1 mouse cellular context compared by ENCODE assay signal in genomic region chr11:119933142-119933541, GRCm38 (mm10).
TF ChIP-seq lines count a peak whose summit lies in the region.

No protein-coding gene starts in this region.

TF ChIP-seq in CH12.LX, 34 proteins besides CTCF, POLR2A, EP300 and RAD21 (continued from another document):
- TF ChIP-seq JUN (IDR thresholded peaks at IDR 0.05; ENCODE audit: insufficient read depth, low read depth, low read length) (no peak), KAT2A (IDR thresholded peaks at IDR 0.05; ENCODE audit: insufficient replicate concordance, low read length) (no peak), ZKSCAN1 (IDR thresholded peaks at IDR 0.05; ENCODE audit: borderline replicate concordance, low read depth, low read length) (no peak), BHLHE40 (IDR thresholded peaks at IDR 0.05; ENCODE audit: low read depth, low read length) (peak; percentile 31; the same call in 1 of the 2 replicates), JUND (conservative IDR thresholded peaks at IDR 0.05; ENCODE audit: low read depth, low read length) (no peak), MAFK (IDR thresholded peaks at IDR 0.05; ENCODE audit: insufficient replicate concordance, low read length) (0 out of 2 replicates have a peak, but pooled peaks have one; percentile 9), TBP (conservative IDR thresholded peaks at IDR 0.05; ENCODE audit: low read depth, low read length) (no peak), NRF1 (IDR thresholded peaks at IDR 0.05; ENCODE audit: low read depth, low read length) (0 out of 2 replicates have a peak, but pooled peaks have one; percentile 3), GABPA (IDR thresholded peaks at IDR 0.05; ENCODE audit: insufficient replicate concordance, low read depth, low read length) (no peak), ETS1 (conservative IDR thresholded peaks at IDR 0.05; ENCODE audit: low read depth, low read length) (peak; percentile 74), SIN3A (IDR thresholded peaks at IDR 0.05; ENCODE audit: low read length) (no peak), MXI1 (IDR thresholded peaks at IDR 0.05; ENCODE audit: low read depth, low read length) (no peak), POLR2AphosphoS2 (IDR thresholded peaks at IDR 0.05; ENCODE audit: low read depth, low read length) (no peak)
